Mouse (Mus musculus): ENCODE data around the gene Fam107b.

DNA sequence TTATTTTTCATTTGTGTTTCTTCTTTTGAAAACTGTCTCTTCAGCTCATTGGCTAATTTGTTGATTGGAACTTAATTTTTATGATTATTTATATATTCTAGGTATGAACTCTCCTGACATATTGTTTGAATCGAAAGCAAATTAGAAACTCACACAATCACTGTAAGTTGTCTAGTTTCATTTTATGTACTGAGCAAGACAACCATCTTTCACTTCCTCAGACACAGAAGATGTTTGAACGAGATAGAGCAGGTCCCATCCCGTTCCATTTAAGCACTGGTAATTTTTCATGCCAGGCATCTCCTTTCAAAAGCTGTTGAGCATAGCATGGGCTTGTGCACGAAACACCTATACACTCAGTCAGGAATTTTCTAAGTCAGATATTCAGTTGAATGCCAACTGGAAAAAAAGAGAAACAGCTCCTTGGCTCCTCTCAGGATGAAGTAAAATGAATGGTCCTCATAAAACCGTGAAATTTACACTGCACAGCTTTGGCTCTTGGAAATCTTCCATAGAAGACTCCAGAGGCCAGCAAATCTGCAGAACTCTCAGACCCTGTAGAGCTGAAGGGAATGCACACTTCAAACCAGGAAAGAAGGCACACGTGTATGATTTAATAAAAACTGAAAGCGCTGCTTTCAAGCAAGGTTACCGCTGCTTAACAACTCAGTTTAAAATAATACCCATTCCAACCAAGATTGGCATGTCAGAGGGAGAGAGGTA, 8.1 kb downstream of the Fam107b start:
- TF ChIP-seq CTCF (IDR thresholded peaks at IDR 0.05; ENCODE audit: borderline replicate concordance, extremely low read depth, insufficient read depth, insufficient read length) (no peak), POLR2A (IDR thresholded peaks at IDR 0.05; ENCODE audit: borderline replicate concordance, extremely low read depth, insufficient read depth, insufficient read length, poor library complexity, severe bottlenecking) (no peak)
